Mouse (Mus musculus): ENCODE measurements at regions not wholly inside any gene's neighbourhood (a gene's known extent, or its start where the extent isn't known, plus 50 kb on each side); places are given as distances from the start of the nearest gene placed in this dataset.
A peak's percentile ranks its signal among the peaks of the same experiment; 100 is the strongest.

- Histone ChIP-seq H3K36me3 (ENCODE audit: control insufficient read depth, insufficient read depth, low read length) (no peaks in the 10 kb centered on the region), H3K4me3 (ENCODE audit: insufficient read depth, low read depth, low read length) (no peak overlapping the region), H3K27me3 (replicated peaks; ENCODE audit: control insufficient read depth, insufficient read depth, low read length) (no peaks in the 10 kb centered on the region), H3K27ac (ENCODE audit: insufficient read depth, low read depth, low read length) (no peak overlapping the region), H3K4me1 (ENCODE audit: control insufficient read depth, insufficient read depth, low read length) (no peaks in the 10 kb centered on the region)
- TF ChIP-seq CTCF (conservative IDR thresholded peaks at IDR 0.05; ENCODE audit: insufficient read depth, insufficient read length, low read depth, low read length) = no peak
- no peak for TF ChIP-seq POLR2A (IDR thresholded peaks at IDR 0.05; ENCODE audit: low read depth, low read length)
- WGBS = 68% methylated on average over 3 of the region's 3 CpGs
- DNase-seq = no peak
These were observed 1114.7 kb downstream of the Sorcs1 start for GRCm38 (mm10) chr19:49563612-49564256.

- no peak for TF ChIP-seq POLR2A (IDR thresholded peaks at IDR 0.05; ENCODE audit: low read depth, low read length)
- TF ChIP-seq CTCF (conservative IDR thresholded peaks at IDR 0.05; ENCODE audit: insufficient read depth, insufficient read length, low read depth, low read length) = peak; percentile 20; the same call in 1 of the 2 replicates
- Histone ChIP-seq H3K4me3 (ENCODE audit: insufficient read depth, low read depth, low read length) (no peak overlapping the region), H3K4me1 (ENCODE audit: control insufficient read depth, insufficient read depth, low read length) (no peaks in the 10 kb centered on the region), H3K27me3 (replicated peaks; ENCODE audit: control insufficient read depth, insufficient read depth, low read length) (no peaks in the 10 kb centered on the region), H3K36me3 (ENCODE audit: control insufficient read depth, insufficient read depth, low read length) (no peaks in the 10 kb centered on the region), H3K27ac (ENCODE audit: insufficient read depth, low read depth, low read length) (no peak overlapping the region)
- DNase-seq = peak; percentile 14
- 54% methylated on average over 13 of the region's 13 CpGs for WGBS
These were observed 1138.7 kb downstream of the Sorcs1 start for GRCm38 (mm10) chr19:49539445-49540407.

Measured in kidney, adult 2 months (tissue).